9 mouse cellular contexts compared by ENCODE assay signal in genomic region chr2:158047903-158048302, GRCm38 (mm10). TPM values are rescaled to one million over a fixed set of nuclear protein-coding genes. Genes with fewer than 3 reads are reported as not detected.
DNase-seq lines count a peak whose midpoint lies in the region; ATAC-seq lines count a peak whose summit lies in the region.
"Had no signal": no experiment of that assay in that cellular context is flagged by ENCODE, and none has a peak within 500 bp of the region (broad histone marks: within the 10 kb centered on the region; RNA-seq: fewer than 3 reads in every experiment).

No protein-coding gene starts in this region.

- no peak overlapping the region for H3K4me2 ChIP-seq in midbrain, embryonic 14.5 days (ENCODE audit: low read length)
- H3K4me2 ChIP-seq in midbrain, embryonic 13.5 days (replicated peaks): no peak overlapping the region
- H3K4me2 ChIP-seq in liver, embryonic 12.5 days: no peak overlapping the region
- H3K4me2 ChIP-seq: heart, embryonic 13.5 days had no signal

- H3K9me3 ChIP-seq in midbrain, embryonic 14.5 days (ENCODE audit: control insufficient read depth, low read length): no peaks in the 10 kb centered on the region
- no peaks in the 10 kb centered on the region for H3K9me3 ChIP-seq in midbrain, embryonic 13.5 days
- H3K9me3 ChIP-seq in liver, embryonic 12.5 days (replicated peaks): no peaks in the 10 kb centered on the region
- H3K9me3 ChIP-seq: heart, embryonic 13.5 days had no signal

- DNase-seq in midbrain, embryonic 14.5 days: peak; percentile 77
- peak; percentile 70 for DNase-seq in R1 (ENCODE audit: low read depth, low spot score)
- peak; percentile 68 for DNase-seq in cerebellum, adult 8-10 months
- DNase-seq in heart, postnatal 10 days: peak; percentile 71 to 77
- DNase-seq in right cerebral cortex, postnatal 4 days: peak; percentile 13

- H3K36me3 ChIP-seq in midbrain, embryonic 14.5 days (ENCODE audit: control insufficient read depth, insufficient read depth, low read length): peaks cover 70% of the 10 kb centered on the region
- H3K36me3 ChIP-seq in midbrain, embryonic 13.5 days: peaks cover 76% of the 10 kb centered on the region
- peaks cover 86% of the 10 kb centered on the region for H3K36me3 ChIP-seq in liver, embryonic 12.5 days

- intact Hi-C loops in heart, postnatal 10 days (cut with DNase I): loop anchor here (1.0 to 5.0 kb wide), 2 partner anchors 99 to 156 kb away; partner anchors contain the start of gene Tgm2

- H3K4me1 ChIP-seq in midbrain, embryonic 14.5 days (ENCODE audit: control insufficient read depth, insufficient read depth, low read length): no peaks in the 10 kb centered on the region
- H3K4me1 ChIP-seq in midbrain, embryonic 13.5 days (replicated peaks): no peaks in the 10 kb centered on the region
- peaks cover 7% of the 10 kb centered on the region; the same call in 1 of the 2 replicates for H3K4me1 ChIP-seq in liver, embryonic 12.5 days

- no peak for ATAC-seq in midbrain, embryonic 14.5 days (ENCODE audit: low FRiP score, low TSS enrichment)
- ATAC-seq in midbrain, embryonic 13.5 days: no peak
- peak; percentile 79 for ATAC-seq in liver, embryonic 12.5 days

- H3K27me3 ChIP-seq in midbrain, embryonic 14.5 days (ENCODE audit: control insufficient read depth, insufficient read depth, low read length): no peaks in the 10 kb centered on the region
- H3K27me3 ChIP-seq in midbrain, embryonic 13.5 days: no peaks in the 10 kb centered on the region
- H3K27me3 ChIP-seq in liver, embryonic 12.5 days (replicated peaks): no peaks in the 10 kb centered on the region
- H3K27me3 ChIP-seq: heart, embryonic 13.5 days had no signal

- H3K9ac ChIP-seq in midbrain, embryonic 14.5 days (replicated peaks; ENCODE audit: low read length): no peak overlapping the region
- H3K9ac ChIP-seq in midbrain, embryonic 13.5 days (replicated peaks): no peak overlapping the region
- H3K9ac ChIP-seq in liver, embryonic 12.5 days: no peak overlapping the region
- H3K9ac ChIP-seq: heart, embryonic 13.5 days had no signal

- WGBS in midbrain, embryonic 14.5 days: 71% methylated on average over 3 of the region's 3 CpGs
- WGBS in midbrain, embryonic 13.5 days: 72% methylated on average over 3 of the region's 3 CpGs
- WGBS in liver, embryonic 12.5 days (ENCODE audit: insufficient replicate concordance): 44% methylated on average over 3 of the region's 3 CpGs

- no peak overlapping the region for H3K4me3 ChIP-seq in midbrain, embryonic 14.5 days (replicated peaks; ENCODE audit: low read depth, low read length)
- H3K4me3 ChIP-seq in midbrain, embryonic 13.5 days (replicated peaks): no peak overlapping the region
- no peak overlapping the region for H3K4me3 ChIP-seq in liver, embryonic 12.5 days
- H3K4me3 ChIP-seq: heart, embryonic 13.5 days; myocyte had no signal

- H3K27ac ChIP-seq in midbrain, embryonic 14.5 days (replicated peaks; ENCODE audit: low read depth, low read length): no peak overlapping the region
- H3K27ac ChIP-seq in midbrain, embryonic 13.5 days: no peak overlapping the region
- no peak overlapping the region for H3K27ac ChIP-seq in liver, embryonic 12.5 days
- H3K27ac ChIP-seq: heart, embryonic 13.5 days had no signal

RNA-seq across cellular contexts. Expression of gene Rprd1b, which starts 19.6 kb away (rescaled TPM):
- 32.9 and 40.2 TPM in 2 replicates for polyA plus RNA-seq in midbrain, embryonic 14.5 days (2014; fragmentation: Nextera tagmentation; extraction: Ambion mirVana)
- polyA plus RNA-seq in midbrain, embryonic 13.5 days (2015; fragmentation: Nextera tagmentation; extraction: Ambion mirVana): 40.8 and 49.6 TPM in 2 replicates
- total RNA-seq in heart, postnatal 10 days (2021): 10 to 100 TPM; 30.0 to 32.4 TPM
- 40.4 and 42.5 TPM in 2 replicates for polyA plus RNA-seq in liver, embryonic 12.5 days (2016; fragmentation: Nextera tagmentation; extraction: Ambion mirVana)

RNA-seq across cellular contexts. Expression of gene Tti1, which starts 19.7 kb away (rescaled TPM):
- 11.4 and 20.5 TPM in 2 replicates for polyA plus RNA-seq in midbrain, embryonic 14.5 days (2014; fragmentation: Nextera tagmentation; extraction: Ambion mirVana)
- polyA plus RNA-seq in midbrain, embryonic 13.5 days (2015; fragmentation: Nextera tagmentation; extraction: Ambion mirVana): 20.6 and 22.2 TPM in 2 replicates
- total RNA-seq in heart, postnatal 10 days (2021): 10 to 100 TPM; 21.3 to 26.1 TPM
- polyA plus RNA-seq in liver, embryonic 12.5 days (2016; fragmentation: Nextera tagmentation; extraction: Ambion mirVana): 21.8 and 22.2 TPM in 2 replicates

Comparison
In these comparisons a context has a peak if more than half of its experiments do, and no peak if none do; other contexts are left out.
1. DNase-seq: peak in every context shown above with its lines; median percentile 77 in midbrain, embryonic 14.5 days; 74 in heart, postnatal 10 days; 70 in R1; 68 in cerebellum, adult 8-10 months; 13 in right cerebral cortex, postnatal 4 days.